31 mouse cellular contexts compared by ENCODE assay signal in the genomic region with DNA sequence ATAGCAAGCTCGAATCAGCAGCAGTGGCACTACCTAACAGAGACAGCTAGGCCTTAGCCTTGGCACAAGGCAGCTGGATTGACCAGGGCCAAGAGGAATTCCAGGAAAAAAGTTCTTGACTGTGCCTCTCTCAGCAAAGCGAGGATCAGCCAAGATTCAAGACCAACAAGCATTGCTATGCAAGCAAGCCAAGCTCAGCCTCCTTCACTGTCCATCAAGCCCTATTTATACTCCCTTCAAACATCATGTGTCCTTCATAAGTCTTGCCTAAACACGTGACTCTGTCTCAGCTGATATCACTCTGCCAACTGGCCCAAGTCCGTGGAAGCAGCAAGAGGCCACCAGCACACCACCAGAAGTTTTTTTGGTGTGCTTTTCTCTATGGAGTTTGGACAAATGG. TPM values are rescaled to one million over a fixed set of nuclear protein-coding genes. Genes with fewer than 3 reads are reported as not detected.
DNase-seq lines count a peak whose midpoint lies in the region; ATAC-seq and TF ChIP-seq lines count a peak whose summit lies in the region.
"Had no signal": no experiment of that assay in that cellular context is flagged by ENCODE, and none has a peak within 500 bp of the region (broad histone marks: within the 10 kb centered on the region; RNA-seq: fewer than 3 reads in every experiment).

No protein-coding gene starts in this region.

- intact Hi-C loops in heart, postnatal 25 days (cut with DNase I) = no loop called here

- no peaks in the 10 kb centered on the region for H3K36me3 ChIP-seq in heart, embryonic 13.5 days
- no peaks in the 10 kb centered on the region for H3K36me3 ChIP-seq in lung, embryonic 16.5 days (ENCODE audit: control insufficient read depth, insufficient read depth, low read length)
- H3K36me3 ChIP-seq in lung, postnatal 0 days (ENCODE audit: insufficient read depth, low read length) = no peaks in the 10 kb centered on the region
- H3K36me3 ChIP-seq: embryonic facial prominence, embryonic 10.5 days; embryonic facial prominence, embryonic 13.5 days; forebrain, embryonic 10.5 days; G1E; heart, embryonic 12.5 days had no signal

- no peak for TF ChIP-seq EP300 in lung, postnatal 0 days (IDR thresholded peaks at IDR 0.05)

- H3K27me3 ChIP-seq in heart, embryonic 13.5 days (replicated peaks) = no peaks in the 10 kb centered on the region
- no peaks in the 10 kb centered on the region for H3K27me3 ChIP-seq in lung, embryonic 16.5 days (ENCODE audit: control insufficient read depth, insufficient read depth, low read depth, low read length)
- no peaks in the 10 kb centered on the region for H3K27me3 ChIP-seq in lung, postnatal 0 days (replicated peaks; ENCODE audit: insufficient read depth, low read length)
- H3K27me3 ChIP-seq: CH12.LX; embryonic facial prominence, embryonic 13.5 days; forebrain, embryonic 13.5 days; heart, embryonic 12.5 days had no signal

- no peak overlapping the region for H3K9ac ChIP-seq in heart, embryonic 13.5 days
- H3K9ac ChIP-seq in lung, embryonic 16.5 days (ENCODE audit: low read length) = no peak overlapping the region
- no peak overlapping the region for H3K9ac ChIP-seq in lung, postnatal 0 days (replicated peaks; ENCODE audit: low read depth)
- H3K9ac ChIP-seq: embryonic facial prominence, embryonic 13.5 days; forebrain, embryonic 13.5 days; heart, embryonic 12.5 days; hindbrain, embryonic 14.5 days had no signal

- H3K4me1 ChIP-seq in heart, embryonic 13.5 days = peaks cover 26% of the 10 kb centered on the region
- H3K4me1 ChIP-seq in lung, embryonic 16.5 days (replicated peaks; ENCODE audit: control insufficient read depth, insufficient read depth, low read length) = no peaks in the 10 kb centered on the region
- H3K4me1 ChIP-seq in lung, postnatal 0 days (ENCODE audit: insufficient read depth, low read depth, low read length) = no peaks in the 10 kb centered on the region
- H3K4me1 ChIP-seq: forebrain, embryonic 13.5 days had no signal

- WGBS in heart, embryonic 13.5 days = 61% methylated on average over 4 of the region's 4 CpGs
- 51% methylated on average over 4 of the region's 4 CpGs for WGBS in lung, embryonic 16.5 days
- WGBS in lung, postnatal 0 days = 57% methylated on average over 4 of the region's 4 CpGs

- no peak for ATAC-seq in heart, embryonic 13.5 days (ENCODE audit: extremely low read depth, insufficient number of reproducible peaks, low FRiP score, low TSS enrichment)
- no peak for ATAC-seq in lung, embryonic 16.5 days (ENCODE audit: low read depth)
- no peak for ATAC-seq in lung, postnatal 0 days
- ATAC-seq: activated CD4-positive, CD25-positive, alpha-beta regulatory T cell, adult 4 months; forebrain, embryonic 13.5 days; forebrain, embryonic 16.5 days; hindbrain, postnatal 0 days; inflammation-experienced regulatory T-cells, adult 6 months; intestine, embryonic 16.5 days had no signal

- no peaks in the 10 kb centered on the region for H3K9me3 ChIP-seq in heart, embryonic 13.5 days
- 0 out of 2 replicates have a peak, but pooled peaks cover 3% of the 10 kb centered on the region for H3K9me3 ChIP-seq in lung, embryonic 16.5 days (ENCODE audit: control insufficient read depth, low read length)
- no peaks in the 10 kb centered on the region for H3K9me3 ChIP-seq in lung, postnatal 0 days (ENCODE audit: low read length)
- H3K9me3 ChIP-seq: embryonic facial prominence, embryonic 10.5 days; embryonic facial prominence, embryonic 13.5 days; forebrain, embryonic 10.5 days; forebrain, embryonic 13.5 days; heart, embryonic 12.5 days had no signal

- H3K4me3 ChIP-seq in heart, embryonic 13.5 days = no peak overlapping the region
- no peak overlapping the region for H3K4me3 ChIP-seq in lung, embryonic 16.5 days (ENCODE audit: low read length)
- H3K4me3 ChIP-seq in lung, postnatal 0 days (ENCODE audit: low read depth, low read length) = no peak overlapping the region
- H3K4me3 ChIP-seq: embryonic facial prominence, embryonic 10.5 days; embryonic facial prominence, embryonic 13.5 days; erythroblast, embryonic 14.5 days; forebrain, embryonic 10.5 days; forebrain, embryonic 13.5 days; heart, embryonic 12.5 days had no signal

- no peak overlapping the region for H3K4me2 ChIP-seq in heart, embryonic 13.5 days
- H3K4me2 ChIP-seq in lung, embryonic 16.5 days (ENCODE audit: low read depth, low read length) = no peak overlapping the region
- H3K4me2 ChIP-seq in lung, postnatal 0 days (replicated peaks; ENCODE audit: low read depth, low read length) = no peak overlapping the region
- H3K4me2 ChIP-seq: embryonic facial prominence, embryonic 13.5 days; forebrain, embryonic 13.5 days; heart, embryonic 12.5 days; hindbrain, embryonic 14.5 days had no signal

- H3K27ac ChIP-seq in heart, embryonic 13.5 days (replicated peaks) = 0 out of 2 replicates have a peak overlapping the region, but pooled peaks have one; percentile 3
- 0 out of 2 replicates have a peak overlapping the region, but pooled peaks have one; percentile 10 for H3K27ac ChIP-seq in lung, embryonic 16.5 days (ENCODE audit: low read length)
- no peak overlapping the region for H3K27ac ChIP-seq in lung, postnatal 0 days (ENCODE audit: low read length)
- H3K27ac ChIP-seq: embryonic facial prominence, embryonic 10.5 days; embryonic facial prominence, embryonic 13.5 days; forebrain, embryonic 10.5 days; forebrain, embryonic 13.5 days; hindbrain, embryonic 14.5 days; hindbrain, postnatal 0 days had no signal

- DNase-seq in heart, postnatal 25 days (ENCODE audit: low spot score) = no peak
- no peak for DNase-seq in lung, postnatal 0 days (ENCODE audit: low spot score)
- DNase-seq in NIH3T3 (ENCODE audit: low read depth) = peak; percentile 48
- peak; percentile 20 for DNase-seq in fibroblast of lung, adult 2 months (ENCODE audit: low read depth)
- DNase-seq in urinary bladder, adult 18-20 months (ENCODE audit: low spot score in 2 of 2) = no peak
- DNase-seq: adrenal gland, postnatal 14 days; B cell, adult 2 months; cerebellum, adult 11 months; cerebellum, adult 8-10 months; cerebellum, postnatal 10 days; cerebellum, postnatal 36 days; embryo, embryonic 11 days; gastrocnemius, postnatal 10 days; gastrocnemius, postnatal 36 days; heart, postnatal 36 days had no signal

- no peak for TF ChIP-seq CTCF in lung, postnatal 0 days (IDR thresholded peaks at IDR 0.05)

RNA-seq across cellular contexts. Expression of a gene that starts 6.8 kb away (rescaled TPM):
- 19.6 and 21.0 TPM in 2 replicates for polyA plus RNA-seq in heart, embryonic 13.5 days (2015; fragmentation: Nextera tagmentation; extraction: Ambion mirVana)
- 10 to 100 TPM; 49.3 to 55.9 TPM for total RNA-seq in heart, postnatal 25 days (2021)
- polyA plus RNA-seq in lung, embryonic 16.5 days (2015; fragmentation: Nextera tagmentation; extraction: Ambion mirVana) = 30.5 TPM in 2 replicates
- polyA plus RNA-seq in lung, postnatal 0 days (2015; fragmentation: Nextera tagmentation; extraction: Ambion mirVana) = 7.4 and 10.8 TPM in 2 replicates
- total RNA-seq: CH12.LX had no signal
- polyA plus RNA-seq: erythroblast, embryonic 14.5 days; G1E had no signal

Comparison
In these comparisons a context has a peak if more than half of its experiments do, and no peak if none do; other contexts are left out.
1. DNase-seq: peak in NIH3T3 (single experiment) and fibroblast of lung, adult 2 months (single experiment); none in heart, postnatal 25 days (single experiment), lung, postnatal 0 days (single experiment) and urinary bladder, adult 18-20 months (0 of 2).